Mouse (Mus musculus) olfactory bulb, adult 2 months (tissue): ENCODE measurements around the gene Slc45a3.

ENCODE experiments used
- CTCF ChIP-seq: fragments of 200-500 bp; IDR thresholded peaks from 2 replicates; pipeline ENCODE4 v1.5.1; 2012; ENCODE audit warnings: low read depth, mild to moderate bottlenecking, low read length, moderate library complexity; ENCODE audit not compliant: insufficient read depth
- POLR2A ChIP-seq: fragments of 200-500 bp; IDR thresholded peaks from 2 replicates; pipeline ENCODE4 v1.6.1; 2012; ENCODE audit warnings: mild to moderate bottlenecking, low read depth, low read length, moderate library complexity; ENCODE audit not compliant: insufficient read depth

GRCm38 (mm10) chr1:132019876-132020275, 57.1 kb downstream of the Slc45a3 start:
- TF ChIP-seq POLR2A (no peak), CTCF (no peak)
